Mouse (Mus musculus) limb, embryonic 14.5 days (tissue): Measurements from ENCODE around the gene Ciita. TPM values are rescaled to one million over a fixed set of nuclear protein-coding genes. Genes with fewer than 3 reads are reported as not detected.

Source experiments
- ATAC-seq: fragments of 200-750 bp; cut with Nextera tagmentation; 2 replicates; pipeline ENCODE4 v1.8.0; 2017; ENCODE audit warnings: low read depth, moderate number of reproducible peaks, moderate TSS enrichment; ENCODE audit not compliant: low FRiP score
- DNase-seq: peaks from one replicate; pipeline ENCODE4 v3.0.0-alpha.2; 2015; ENCODE audit warnings: low spot score
- H3K27ac ChIP-seq: fragments of 300-500 bp; sonication (generic); replicated peaks from 2 replicates; pipeline ENCODE4 v1.5.1; 2014; ENCODE audit warnings: low read depth, mild to moderate bottlenecking, low read length, moderate library complexity, mixed read lengths
- H3K27me3 ChIP-seq: fragments of 300-500 bp; sonication (generic); 2 replicates; pipeline ENCODE4 v1.6.1; 2014; ENCODE audit warnings: low read length, mixed read lengths; ENCODE audit not compliant: control insufficient read depth, insufficient read depth
- H3K36me3 ChIP-seq: fragments of 300-500 bp; sonication (generic); 2 replicates; pipeline ENCODE4 v1.6.1; 2014; ENCODE audit warnings: mild to moderate bottlenecking, low read length, moderate library complexity, mixed read lengths; ENCODE audit not compliant: control insufficient read depth, insufficient read depth
- H3K4me1 ChIP-seq: fragments of 300-500 bp; sonication (generic); 2 replicates; pipeline ENCODE4 v1.6.1; 2014; ENCODE audit warnings: antibody characterized with exemption, low read length, mixed read lengths; ENCODE audit not compliant: control insufficient read depth, insufficient read depth
- H3K4me2 ChIP-seq: fragments of 300-500 bp; sonication (generic); replicated peaks from 2 replicates; pipeline ENCODE4 v1.6.1; 2014; ENCODE audit warnings: low read depth, mild to moderate bottlenecking, low read length, moderate library complexity; ENCODE audit not compliant: severe bottlenecking
- H3K4me3 ChIP-seq: fragments of 300-500 bp; sonication (generic); replicated peaks from 2 replicates; pipeline ENCODE4 v1.5.1; 2014; ENCODE audit warnings: low read length
- H3K9ac ChIP-seq: fragments of 300-500 bp; sonication (generic); 2 replicates; pipeline ENCODE4 v1.6.1; 2014; ENCODE audit warnings: mild to moderate bottlenecking, low read depth, low read length, moderate library complexity; ENCODE audit not compliant: severe bottlenecking
- H3K9me3 ChIP-seq: fragments of 300-500 bp; sonication (generic); 2 replicates; pipeline ENCODE4 v1.6.1; 2016; ENCODE audit warnings: low read length; ENCODE audit not compliant: control insufficient read depth
- POLR2A ChIP-seq: fragments of 200-500 bp; IDR thresholded peaks from 2 replicates; pipeline ENCODE4 v1.8.0; 2012; ENCODE audit warnings: inconsistent platforms, mild to moderate bottlenecking, moderate library complexity, borderline replicate concordance; ENCODE audit not compliant: insufficient read depth, insufficient read length; ENCODE audit errors: extremely low read depth
- whole genome bisulfite sequencing: fragments of 180-500 bp; shearing (Covaris S2); extraction: QIAGEN DNeasy Blood & Tissue Kit; methylation state at CpG from one replicate; pipeline ENCODE4 v1.1.7; 2014; 5-methylcytosine and 5-hydroxymethylcytosine counted together
- polyA plus RNA-seq, 2 experiments: library from polyadenylated mRNA; depleted of rRNA in 1 of 2; stranded (reverse) in 1 of 2; unstranded in 1 of 2; fragments of >200 nt; fragmentation: Nextera tagmentation in 1 of 2; extraction: Ambion mirVana in 1 of 2; gene quantifications; 2 replicates each; pipeline versions ENCODE4 v1.2.1 to v1.2.3; 2012 to 2014

The Ciita gene
- polyA plus RNA-seq, 2 experiments = 0.10 to 0.44 TPM

GRCm38 (mm10) chr16:10501865-10502264, 22.0 kb downstream of the Ciita start:
- Histone ChIP-seq H3K27me3 (no peaks in the 10 kb centered on the region), H3K4me2 (no peak overlapping the region), H3K4me1 (no peaks in the 10 kb centered on the region), H3K9ac (no peak overlapping the region), H3K9me3 (no peaks in the 10 kb centered on the region), H3K36me3 (no peaks in the 10 kb centered on the region), H3K4me3 (no peak overlapping the region), H3K27ac (no peak overlapping the region)
- ATAC-seq (0 out of 2 replicates have a peak, but pooled peaks have one; percentile 19), DNase-seq (peak; percentile 85)
- WGBS = 11% methylated on average over 8 of the region's 8 CpGs
- TF ChIP-seq POLR2A = no peak

- no peak for DNase-seq
- ATAC-seq = no peak
- Histone ChIP-seq H3K9me3 (no peaks in the 10 kb centered on the region), H3K9ac (no peak overlapping the region), H3K27me3 (no peaks in the 10 kb centered on the region), H3K36me3 (no peaks in the 10 kb centered on the region), H3K4me1 (no peaks in the 10 kb centered on the region), H3K4me3 (no peak overlapping the region), H3K27ac (no peak overlapping the region), H3K4me2 (no peak overlapping the region)
- TF ChIP-seq POLR2A = no peak
- WGBS = 62% methylated on average over 2 of the region's 2 CpGs
Observed at GRCm38 (mm10) chr16:10503058-10503457, 23.2 kb downstream of the Ciita start.

- Histone ChIP-seq H3K4me2 (no peak overlapping the region), H3K27ac (no peak overlapping the region), H3K27me3 (no peaks in the 10 kb centered on the region), H3K36me3 (no peaks in the 10 kb centered on the region), H3K9me3 (no peaks in the 10 kb centered on the region), H3K4me1 (no peaks in the 10 kb centered on the region), H3K9ac (no peak overlapping the region), H3K4me3 (no peak overlapping the region)
- DNase-seq = no peak
- ATAC-seq = no peak
- WGBS = 56% methylated on average over 4 of the region's 4 CpGs
- no peak for TF ChIP-seq POLR2A
Observed at GRCm38 (mm10) chr16:10507445-10507844, 27.6 kb downstream of the Ciita start.

GRCm38 (mm10) chr16:10508691-10509090, 28.8 kb downstream of the Ciita start:
- Histone ChIP-seq H3K27ac (no peak overlapping the region), H3K4me2 (no peak overlapping the region), H3K4me1 (no peaks in the 10 kb centered on the region), H3K9me3 (no peaks in the 10 kb centered on the region), H3K27me3 (no peaks in the 10 kb centered on the region), H3K4me3 (no peak overlapping the region), H3K36me3 (no peaks in the 10 kb centered on the region), H3K9ac (no peak overlapping the region)
- no peak for TF ChIP-seq POLR2A
- ATAC-seq = no peak
- DNase-seq = no peak
- 57% methylated on average over 6 of the region's 6 CpGs for WGBS

GRCm38 (mm10) chr16:10510477-10511133, 30.7 kb downstream of the Ciita start:
- no peak for DNase-seq
- Histone ChIP-seq H3K36me3 (no peaks in the 10 kb centered on the region), H3K9ac (no peak overlapping the region), H3K27ac (no peak overlapping the region), H3K27me3 (no peaks in the 10 kb centered on the region), H3K4me1 (no peaks in the 10 kb centered on the region), H3K9me3 (no peaks in the 10 kb centered on the region), H3K4me3 (no peak overlapping the region), H3K4me2 (no peak overlapping the region)
- no peak for ATAC-seq
- TF ChIP-seq POLR2A = no peak
- WGBS = 60% methylated on average over 14 of the region's 14 CpGs
